Mouse (Mus musculus) MN1 (cell line): ENCODE measurements around the gene Slc24a1.
"Not testable (repeated sequence)": the region's sequence is repeated elsewhere in the genome, so short reads cannot be mapped to it uniquely, and the experiment has no call there.

ENCODE experiments used
- DNase-seq: peaks from one replicate; pipeline ENCODE4 v3.0.0-alpha.2; 2016; ENCODE audit warnings: low spot score

The Slc24a1 gene

GRCm38 (mm10) chr9:64951161-64951657, at the start of gene Slc24a1:
Gene Slc24a1, minus strand, starts transcription at chr9:64951607.
- no peak for DNase-seq

- not testable (repeated sequence) for DNase-seq
Measured at GRCm38 (mm10) chr9:64995464-64995863, 44.1 kb upstream of the Slc24a1 start.

GRCm38 (mm10) chr9:64990291-64990690, 38.9 kb upstream of the Slc24a1 start:
- DNase-seq = no peak

GRCm38 (mm10) chr9:64988443-64988842, 37.0 kb upstream of the Slc24a1 start:
- no peak for DNase-seq

DNA sequence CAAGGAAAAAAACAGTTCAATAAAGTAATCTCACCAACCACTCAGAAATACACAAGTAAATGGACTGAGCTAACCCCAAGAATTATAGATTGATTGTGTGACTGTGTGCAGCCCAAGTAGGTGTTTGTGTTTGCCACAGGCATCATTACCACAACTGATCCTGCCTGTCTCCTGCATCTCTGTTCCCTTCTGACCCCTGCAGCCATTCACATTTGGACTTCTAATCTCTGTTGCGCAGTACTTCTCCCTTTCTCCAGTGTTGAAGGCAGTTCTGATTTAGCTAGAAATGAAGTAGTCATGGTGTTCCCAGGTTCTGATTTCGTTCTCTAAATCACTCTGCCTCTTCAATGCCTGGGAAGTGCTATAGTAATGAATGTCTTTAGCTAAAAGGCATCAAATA, 36.2 kb upstream of the Slc24a1 start:
- DNase-seq = no peak

GRCm38 (mm10) chr9:64985807-64986206, 34.4 kb upstream of the Slc24a1 start:
- no peak for DNase-seq

DNA sequence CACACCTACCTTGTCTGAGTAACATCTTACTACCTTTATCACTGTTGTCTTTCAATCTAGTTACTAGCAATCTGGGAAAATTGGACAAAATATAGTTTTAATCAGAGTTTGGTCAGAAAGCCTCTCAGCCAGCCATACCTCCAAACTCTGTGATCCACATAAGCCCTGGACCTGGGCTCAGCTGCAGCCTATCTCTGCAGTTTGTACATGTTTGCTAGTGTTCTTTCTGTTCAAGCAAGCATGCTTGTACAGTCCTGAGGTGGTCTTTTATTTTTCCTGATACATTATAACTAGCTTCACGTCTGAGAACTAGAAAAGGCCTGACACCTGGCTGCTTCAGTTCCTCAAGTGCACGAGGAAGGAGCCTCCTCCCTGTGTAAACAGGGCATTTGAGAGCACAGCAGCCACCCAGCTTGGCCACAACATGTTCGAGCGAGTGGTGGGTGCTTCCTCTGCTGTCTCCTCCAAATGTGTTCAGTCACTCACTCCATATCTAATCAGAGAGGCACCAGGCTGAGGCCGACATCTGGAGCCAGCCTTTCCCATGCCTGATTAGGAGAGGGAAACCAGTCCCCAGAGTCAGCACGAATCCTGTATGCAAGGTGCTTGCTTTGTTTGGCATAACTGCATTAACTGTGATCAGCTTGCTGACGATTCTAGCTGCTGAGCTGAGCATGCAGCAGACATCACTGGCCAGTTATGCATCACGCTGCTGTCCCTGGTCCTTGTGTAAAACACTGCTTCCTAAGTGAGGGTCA, 33.8 kb upstream of the Slc24a1 start:
- DNase-seq = peak; percentile 66

GRCm38 (mm10) chr9:64981904-64982303, 30.5 kb upstream of the Slc24a1 start:
- no peak for DNase-seq

DNA sequence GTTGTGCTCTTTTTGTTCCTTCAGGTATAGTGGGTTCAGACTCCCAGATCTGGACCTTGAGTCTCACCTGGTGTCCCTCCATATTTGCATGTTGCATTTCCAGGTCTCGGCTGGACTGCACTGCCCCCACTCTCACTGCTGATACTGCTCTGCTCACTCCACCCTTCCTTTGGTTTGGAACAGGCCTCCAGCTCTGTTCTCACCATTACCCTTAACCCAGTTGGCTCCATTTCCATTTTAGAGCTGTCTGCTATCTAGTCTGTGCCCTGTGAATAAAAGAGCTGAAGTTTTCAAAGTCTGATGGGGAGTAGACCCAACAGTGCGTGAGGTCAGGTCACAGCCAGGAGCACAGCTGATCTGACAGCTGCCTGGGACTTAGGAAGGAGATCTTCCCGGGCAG, 29.1 kb upstream of the Slc24a1 start:
- no peak for DNase-seq

DNA sequence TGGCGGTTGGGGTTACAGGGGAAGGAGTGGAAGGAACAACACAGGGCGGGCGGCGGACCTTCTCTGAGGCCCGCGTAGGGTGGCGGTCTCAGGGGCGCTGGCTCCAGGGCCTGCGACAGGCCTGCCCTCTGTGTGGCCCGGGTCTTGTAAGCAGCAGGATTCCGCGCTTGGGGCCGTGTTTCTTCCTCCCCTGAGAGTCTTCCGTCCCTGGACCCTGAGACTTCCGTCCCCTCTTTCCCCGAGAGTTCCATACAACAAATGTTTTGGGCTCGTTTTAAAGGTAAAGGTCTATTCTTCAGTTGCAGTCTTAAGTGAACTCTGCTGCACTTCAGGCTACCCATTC, 9.5 kb upstream of the Slc24a1 start:
- no peak for DNase-seq

DNA sequence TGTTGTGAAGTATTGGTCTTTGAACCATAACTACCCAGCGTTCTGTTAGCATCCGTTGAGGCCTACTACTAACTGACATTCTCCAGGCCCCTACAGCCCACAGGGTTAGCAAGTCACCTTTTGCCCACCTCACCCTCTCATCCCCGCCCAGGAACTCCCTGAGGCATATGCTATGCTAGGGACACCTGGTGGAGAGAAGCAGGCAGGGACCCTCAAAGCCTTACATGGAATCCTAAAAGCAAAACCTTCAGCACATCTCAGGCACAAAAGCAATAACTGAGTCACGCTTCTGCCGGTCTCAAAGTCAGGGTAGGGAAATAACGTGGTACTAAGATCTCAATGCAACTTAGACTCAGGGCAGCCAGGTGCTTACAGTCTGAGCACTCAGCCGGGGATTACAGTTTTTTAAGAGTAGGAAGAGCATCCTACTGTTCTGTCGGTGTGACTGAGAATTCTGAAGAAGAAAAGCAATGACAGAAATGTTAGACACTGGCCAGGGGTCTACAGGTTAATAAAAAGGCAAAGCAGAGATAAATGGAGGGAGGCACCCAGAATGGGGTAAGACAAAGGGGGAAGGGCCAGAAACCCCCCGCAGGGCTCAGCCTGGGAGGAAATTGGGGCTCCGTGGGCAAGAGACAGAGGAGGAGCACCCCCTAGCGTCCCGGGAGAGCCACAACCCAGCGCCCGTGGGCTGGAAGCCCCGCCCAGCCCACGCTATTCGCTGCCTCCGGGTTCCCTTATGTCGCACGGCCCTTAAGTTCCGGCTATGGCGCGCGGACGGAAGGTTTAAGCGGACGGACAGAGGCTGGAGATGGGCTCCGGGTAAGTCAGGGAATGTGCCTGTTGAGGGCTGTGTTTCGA, 8.9 kb upstream of the Slc24a1 start, which contains the start of gene Ints14:
Gene Ints14, plus strand, starts transcription at position 789 of the 861 bp plus-strand sequence.
- peak; percentile 97 for DNase-seq

DNA sequence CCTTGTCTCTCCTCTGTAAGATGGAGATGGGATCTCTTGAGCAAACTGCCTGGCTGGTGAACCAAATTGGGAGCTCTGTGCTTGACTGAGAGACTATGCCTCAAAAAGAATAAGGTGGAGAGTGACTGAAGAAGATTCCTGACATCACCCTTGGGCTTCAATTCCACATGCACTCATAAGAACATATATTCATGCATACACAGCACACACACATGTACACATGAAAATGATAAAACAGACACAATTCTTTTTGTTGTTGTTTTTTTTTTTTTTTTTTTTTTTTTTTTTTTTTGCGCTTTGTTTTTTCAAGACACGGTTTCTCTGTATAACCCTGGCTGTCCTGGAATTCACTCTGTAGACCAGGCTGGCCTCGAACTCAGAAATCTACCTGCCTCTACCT, 5.9 kb upstream of the Slc24a1 start:
- no peak for DNase-seq

- DNase-seq = no peak
Measured at GRCm38 (mm10) chr9:64956337-64956736, 4.9 kb upstream of the Slc24a1 start.

- no peak for DNase-seq
Measured at GRCm38 (mm10) chr9:64953190-64953589, 1.8 kb upstream of the Slc24a1 start.

GRCm38 (mm10) chr9:64952055-64952454, 648 bp upstream of the Slc24a1 start:
- DNase-seq = no peak

- DNase-seq = no peak
Measured at GRCm38 (mm10) chr9:64947483-64948095, 3.8 kb downstream of the Slc24a1 start.

DNA sequence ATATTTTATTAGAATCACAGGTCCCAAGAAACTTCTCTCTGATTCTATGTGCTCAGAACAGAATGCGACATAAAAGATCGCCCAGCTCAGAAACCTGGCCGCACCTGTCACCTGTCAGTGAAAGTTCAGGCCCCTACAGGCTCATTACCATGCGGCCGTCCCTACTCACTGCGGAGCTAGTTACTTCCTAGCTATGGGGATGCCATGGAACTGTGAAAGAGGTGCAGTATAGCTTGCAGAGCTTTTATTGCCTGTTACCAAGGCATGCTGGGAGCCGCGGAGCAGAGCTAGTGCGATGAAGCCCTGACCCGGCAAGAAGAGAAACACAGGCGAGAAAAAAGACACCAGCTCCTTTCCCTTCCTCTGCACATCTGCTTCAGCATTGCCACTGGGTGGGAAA, 7.4 kb downstream of the Slc24a1 start:
- DNase-seq = no peak

DNA sequence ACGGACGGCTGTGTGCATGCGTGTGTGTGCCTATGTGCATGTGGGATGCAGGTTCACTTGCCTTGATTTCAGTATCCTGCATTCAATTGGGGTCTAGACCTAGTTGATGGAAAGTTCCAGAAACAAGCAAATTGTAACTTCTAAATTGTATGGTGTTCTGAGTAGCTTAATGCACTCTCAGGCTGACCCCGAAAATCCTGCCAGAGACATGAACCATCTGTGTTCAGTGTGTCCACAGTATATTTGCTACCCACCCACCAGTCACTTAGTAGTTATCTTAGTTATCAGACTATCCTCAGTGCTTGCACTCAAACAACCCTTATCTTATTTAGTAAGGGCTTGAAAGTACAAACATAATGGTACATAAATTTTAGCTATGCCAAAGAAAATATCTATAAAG, 9.8 kb downstream of the Slc24a1 start:
- DNase-seq = no peak

- DNase-seq = peak; percentile 45
Measured at GRCm38 (mm10) chr9:64940731-64941346, 10.6 kb downstream of the Slc24a1 start.

DNA sequence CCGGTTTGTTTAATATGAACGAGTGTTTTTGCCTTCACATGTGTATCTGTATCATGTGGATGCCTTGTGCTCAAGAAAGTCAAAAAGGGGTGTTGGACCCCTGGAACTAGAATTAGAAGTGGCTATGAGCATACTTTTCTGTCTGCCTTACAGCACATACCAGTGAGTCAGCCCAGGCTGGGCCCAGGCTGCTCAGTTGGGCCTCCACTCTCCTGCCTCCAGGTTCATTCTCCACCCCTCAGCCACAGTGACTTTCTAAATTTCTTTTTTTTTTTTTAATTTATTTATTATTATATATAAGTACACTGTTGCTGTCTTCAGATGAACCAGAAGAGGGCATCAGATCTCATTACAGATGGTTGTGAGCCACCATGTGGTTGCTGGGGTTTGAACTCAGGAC, 11.6 kb downstream of the Slc24a1 start:
- DNase-seq = no peak

DNA sequence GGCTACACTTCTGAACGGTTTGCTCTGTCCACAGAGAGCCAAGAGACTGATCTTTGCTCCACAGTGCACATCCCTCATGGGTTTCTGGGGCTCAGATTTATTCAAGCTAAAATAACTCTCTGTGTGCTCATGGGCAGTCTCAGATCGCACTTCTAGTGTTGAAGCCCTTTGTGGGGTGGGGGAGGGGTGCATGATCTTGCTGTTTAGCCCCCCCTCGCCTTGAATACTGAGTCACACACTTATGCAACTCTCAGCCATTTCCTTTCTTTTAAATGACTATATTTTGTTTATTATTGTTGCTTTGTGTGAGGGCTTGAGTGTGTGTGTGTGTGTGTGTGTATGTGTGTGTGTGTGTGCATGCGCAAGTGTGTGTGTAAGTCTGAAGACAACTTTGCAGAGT, 12.1 kb downstream of the Slc24a1 start:
- DNase-seq = no peak

- DNase-seq = no peak
Measured at GRCm38 (mm10) chr9:64938535-64938934, 12.9 kb downstream of the Slc24a1 start.
